Mouse (Mus musculus) heart, postnatal 0 days (tissue): ENCODE measurements at regions not wholly inside any gene's neighbourhood (a gene's known extent, or its start where the extent isn't known, plus 50 kb on each side); places are given as distances from the start of the nearest gene placed in this dataset.

Experiments used
- CTCF ChIP-seq: IDR thresholded peaks from 2 replicates; pipeline ENCODE4 v1.5.1; 2016; ENCODE audit warnings: antibody characterized with exemption, control low read depth, low read depth
- EP300 ChIP-seq: IDR thresholded peaks from 2 replicates; pipeline ENCODE4 v1.6.1; 2016; ENCODE audit warnings: antibody characterized with exemption, low read depth

DNA sequence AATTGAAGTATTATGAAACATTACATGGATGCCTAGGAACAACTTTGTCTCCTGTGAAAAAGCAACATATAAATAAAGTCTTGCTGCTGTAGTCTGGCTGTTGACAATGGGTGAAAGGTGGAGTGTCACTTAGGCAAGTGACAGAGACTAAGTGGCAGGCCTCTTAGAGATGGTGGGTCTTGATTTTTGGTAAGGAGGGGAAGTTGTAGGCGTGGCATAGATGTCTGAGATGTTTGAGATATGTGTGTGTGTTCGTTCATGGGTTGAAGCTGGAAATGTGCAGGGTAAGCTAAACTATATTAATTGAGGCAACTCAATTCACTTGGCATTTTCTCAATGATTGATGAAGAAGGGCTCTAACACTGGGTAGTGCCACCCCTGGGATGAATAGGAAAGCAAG is 90.7 kb upstream of the Rasgrp1 start:
- no peak for TF ChIP-seq CTCF
- TF ChIP-seq EP300, result no peak
